Mouse (Mus musculus): ENCODE results near the gene Casp9.

DNA sequence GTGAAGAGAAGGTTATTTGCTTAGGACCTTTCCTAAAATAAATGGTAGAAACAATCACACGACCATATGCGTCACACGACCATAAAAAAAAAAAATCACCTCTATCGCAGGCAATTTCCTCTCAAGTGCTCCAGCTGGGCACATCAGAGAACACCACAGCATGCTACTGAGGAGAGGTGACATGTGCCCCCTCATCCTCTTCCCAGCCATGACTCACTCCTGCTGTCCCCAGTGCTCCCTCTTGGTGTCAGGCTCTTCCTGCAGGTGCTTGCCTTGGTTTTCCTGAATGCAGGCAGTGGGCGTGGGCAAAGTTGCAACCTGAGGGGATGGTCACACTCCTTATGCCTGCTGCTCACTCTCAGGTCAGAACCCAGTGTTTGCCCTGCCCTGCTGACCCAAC, 8.6 kb upstream of the Casp9 start:
- TF ChIP-seq POLR2A (IDR thresholded peaks at IDR 0.05; ENCODE audit: insufficient read depth, low read depth, low read length) (no peak), CTCF (IDR thresholded peaks at IDR 0.05; ENCODE audit: insufficient read depth, low read depth, low read length) (no peak)
